Mouse (Mus musculus): Measurements from ENCODE around the gene Mindy1. TPM values are rescaled to one million over a fixed set of nuclear protein-coding genes. Genes with fewer than 3 reads are reported as not detected.

Gene Mindy1
- polyA plus RNA-seq (2015; fragmentation: Nextera tagmentation; extraction: Ambion mirVana), result 38.1 and 41.6 TPM in 2 replicates

- peak; percentile 90 for ATAC-seq (ENCODE audit: borderline replicate concordance, extremely low read depth, low FRiP score, low TSS enrichment)
- Histone ChIP-seq H3K4me2 (peak within 1 kb of the TSS; percentile 72), H3K4me3 (peak within 1 kb of the TSS; percentile 70), H3K27ac (peak within 1 kb of the TSS; percentile 98), H3K9ac (peak within 1 kb of the TSS; percentile 76), H3K27me3 (no peaks in the 10 kb centered on the region), H3K36me3 (no peaks in the 10 kb centered on the region), H3K4me1 (peaks cover 19% of the 10 kb centered on the region), H3K9me3 (no peaks in the 10 kb centered on the region)
- under 1% methylated on average over 53 of the region's 53 CpGs for WGBS
Measured at GRCm38 (mm10) chr3:95281216-95282126, at the start of gene Mindy1, which contains the start of gene Prune1. Mindy1 (plus strand) TSS chr3:95281345. Prune1 (minus strand) TSS chr3:95282076.

- Histone ChIP-seq H3K4me2 (no peak overlapping the region), H3K36me3 (peaks cover 61% of the 10 kb centered on the region), H3K27me3 (no peaks in the 10 kb centered on the region), H3K27ac (no peak overlapping the region), H3K4me3 (no peak overlapping the region), H3K4me1 (peaks cover 18% of the 10 kb centered on the region), H3K9ac (no peak overlapping the region), H3K9me3 (no peaks in the 10 kb centered on the region)
- 72% methylated on average over 7 of the region's 7 CpGs for WGBS
- no peak for ATAC-seq (ENCODE audit: borderline replicate concordance, extremely low read depth, low FRiP score, low TSS enrichment)
Measured at GRCm38 (mm10) chr3:95232771-95233170, 48.4 kb upstream of the Mindy1 start.

GRCm38 (mm10) chr3:95233303-95233980, 47.7 kb upstream of the Mindy1 start:
- no peak overlapping the region for H3K9ac ChIP-seq
- ATAC-seq (ENCODE audit: borderline replicate concordance, extremely low read depth, low FRiP score, low TSS enrichment), result no peak
- no peaks in the 10 kb centered on the region for H3K9me3 ChIP-seq
- peaks cover 18% of the 10 kb centered on the region for H3K4me1 ChIP-seq
- no peak overlapping the region for H3K4me3 ChIP-seq
- WGBS, result 86% methylated on average over 16 of the region's 16 CpGs
- H3K4me2 ChIP-seq, result no peak overlapping the region
- no peak overlapping the region for H3K27ac ChIP-seq
- no peaks in the 10 kb centered on the region for H3K27me3 ChIP-seq
- peaks cover 68% of the 10 kb centered on the region for H3K36me3 ChIP-seq

- H3K9ac ChIP-seq, result no peak overlapping the region
- H3K9me3 ChIP-seq, result no peaks in the 10 kb centered on the region
- ATAC-seq (ENCODE audit: borderline replicate concordance, extremely low read depth, low FRiP score, low TSS enrichment), result no peak
- H3K4me1 ChIP-seq, result peaks cover 13% of the 10 kb centered on the region
- H3K4me3 ChIP-seq, result no peak overlapping the region
- H3K4me2 ChIP-seq, result no peak overlapping the region
- WGBS, result 77% methylated on average over 23 of the region's 23 CpGs
- no peak overlapping the region for H3K27ac ChIP-seq
- H3K36me3 ChIP-seq, result peaks cover 69% of the 10 kb centered on the region
- no peaks in the 10 kb centered on the region for H3K27me3 ChIP-seq
Measured at GRCm38 (mm10) chr3:95235386-95236301, 45.5 kb upstream of the Mindy1 start.

- ATAC-seq (ENCODE audit: borderline replicate concordance, extremely low read depth, low FRiP score, low TSS enrichment), result no peak
- no peak overlapping the region for H3K4me2 ChIP-seq
- no peaks in the 10 kb centered on the region for H3K27me3 ChIP-seq
- H3K27ac ChIP-seq, result no peak overlapping the region
- H3K9ac ChIP-seq, result no peak overlapping the region
- peaks cover 58% of the 10 kb centered on the region for H3K36me3 ChIP-seq
- peaks cover 9% of the 10 kb centered on the region; the same call in 1 of the 2 replicates for H3K4me1 ChIP-seq
- 72% methylated on average over 8 of the region's 8 CpGs for WGBS
- H3K9me3 ChIP-seq, result no peaks in the 10 kb centered on the region
- no peak overlapping the region for H3K4me3 ChIP-seq
Measured at GRCm38 (mm10) chr3:95237541-95238099, 43.5 kb upstream of the Mindy1 start.

GRCm38 (mm10) chr3:95239022-95239421, 42.1 kb upstream of the Mindy1 start:
- ATAC-seq (ENCODE audit: borderline replicate concordance, extremely low read depth, low FRiP score, low TSS enrichment), result no peak
- 78% methylated on average over 6 of the region's 6 CpGs for WGBS
- no peaks in the 10 kb centered on the region for H3K27me3 ChIP-seq

GRCm38 (mm10) chr3:95239971-95240370, 41.2 kb upstream of the Mindy1 start:
- H3K4me2 ChIP-seq, result no peak overlapping the region
- H3K4me3 ChIP-seq, result no peak overlapping the region
- H3K9me3 ChIP-seq, result no peaks in the 10 kb centered on the region
- peaks cover 9% of the 10 kb centered on the region; the same call in 1 of the 2 replicates for H3K4me1 ChIP-seq
- no peak for ATAC-seq (ENCODE audit: borderline replicate concordance, extremely low read depth, low FRiP score, low TSS enrichment)
- H3K27me3 ChIP-seq, result no peaks in the 10 kb centered on the region
- peaks cover 35% of the 10 kb centered on the region for H3K36me3 ChIP-seq
- WGBS, result 82% methylated on average over 12 of the region's 12 CpGs
- H3K27ac ChIP-seq, result no peak overlapping the region
- H3K9ac ChIP-seq, result no peak overlapping the region

More at GRCm38 (mm10) chr3:95239022-95239421, 42.1 kb upstream of the Mindy1 start:
- Histone ChIP-seq H3K9ac (no peak overlapping the region), H3K4me3 (no peak overlapping the region), H3K9me3 (no peaks in the 10 kb centered on the region), H3K4me2 (no peak overlapping the region), H3K36me3 (peaks cover 44% of the 10 kb centered on the region), H3K4me1 (peaks cover 9% of the 10 kb centered on the region; the same call in 1 of the 2 replicates), H3K27ac (no peak overlapping the region)

- no peak for ATAC-seq (ENCODE audit: borderline replicate concordance, extremely low read depth, low FRiP score, low TSS enrichment)
- Histone ChIP-seq H3K4me2 (peak overlapping the region; percentile 34; the same call in 1 of the 2 replicates), H3K9me3 (no peaks in the 10 kb centered on the region), H3K4me1 (peaks cover 9% of the 10 kb centered on the region; the same call in 1 of the 2 replicates), H3K36me3 (peaks cover 26% of the 10 kb centered on the region), H3K27ac (no peak overlapping the region), H3K4me3 (no peak overlapping the region), H3K9ac (no peak overlapping the region), H3K27me3 (no peaks in the 10 kb centered on the region)
- 24% methylated on average over 17 of the region's 17 CpGs for WGBS
Measured at GRCm38 (mm10) chr3:95240900-95241299, 40.2 kb upstream of the Mindy1 start.

GRCm38 (mm10) chr3:95241498-95241897, 39.6 kb upstream of the Mindy1 start, which contains the start of gene Gm128:
Gm128 (minus strand) TSS chr3:95241598.
- Histone ChIP-seq H3K9me3 (no peaks in the 10 kb centered on the region), H3K4me2 (peak within 1 kb of the TSS; percentile 34; the same call in 1 of the 2 replicates), H3K36me3 (peaks cover 20% of the 10 kb centered on the region), H3K27ac (no peak within 1 kb of the TSS), H3K4me1 (peaks cover 9% of the 10 kb centered on the region; the same call in 1 of the 2 replicates), H3K27me3 (no peaks in the 10 kb centered on the region), H3K9ac (no peak within 1 kb of the TSS), H3K4me3 (no peak within 1 kb of the TSS)
- no peak for ATAC-seq (ENCODE audit: borderline replicate concordance, extremely low read depth, low FRiP score, low TSS enrichment)
- 74% methylated on average over 7 of the region's 7 CpGs for WGBS

- H3K27ac ChIP-seq, result no peak overlapping the region
- H3K36me3 ChIP-seq, result peaks cover 5% of the 10 kb centered on the region; the same call in 1 of the 2 replicates
- no peak overlapping the region for H3K4me2 ChIP-seq
- H3K9me3 ChIP-seq, result no peaks in the 10 kb centered on the region
- H3K4me1 ChIP-seq, result peaks cover 9% of the 10 kb centered on the region; the same call in 1 of the 2 replicates
- H3K9ac ChIP-seq, result no peak overlapping the region
- no peak overlapping the region for H3K4me3 ChIP-seq
- 75% methylated on average over 2 of the region's 2 CpGs for WGBS
- no peak for ATAC-seq (ENCODE audit: borderline replicate concordance, extremely low read depth, low FRiP score, low TSS enrichment)
- H3K27me3 ChIP-seq, result no peaks in the 10 kb centered on the region
Measured at GRCm38 (mm10) chr3:95243086-95243485, 38.1 kb upstream of the Mindy1 start.
